Mouse (Mus musculus): ENCODE measurements around the gene Actg2. TPM values are rescaled to one million over a fixed set of nuclear protein-coding genes. Genes with fewer than 3 reads are reported as not detected.

Gene Actg2
- polyA plus RNA-seq, 1 experiment = 517 TPM

DNA sequence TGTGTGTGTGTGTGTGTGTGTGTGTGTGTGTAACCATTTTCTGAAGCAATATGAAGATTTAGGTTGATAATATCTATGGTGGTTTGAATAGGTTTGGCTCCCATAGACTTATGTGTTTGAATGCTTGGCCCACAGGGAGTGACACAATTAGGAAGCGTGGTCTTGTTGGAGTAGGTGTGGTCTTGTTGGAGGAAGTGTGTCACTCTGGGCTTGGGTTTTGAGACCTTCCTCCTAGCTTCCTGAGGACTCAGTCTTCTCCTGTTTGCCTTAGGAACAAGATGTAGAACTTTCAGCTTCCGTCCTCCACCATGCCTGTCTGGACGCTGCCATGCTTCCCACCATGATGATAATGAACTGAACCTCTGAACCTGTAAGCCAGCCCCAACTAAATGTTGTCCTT, 17.4 kb downstream of the Actg2 start:
- Histone ChIP-seq H3K4me3 (ENCODE audit: insufficient read depth, low read length) (no peak overlapping the region), H3K4me1 (ENCODE audit: control insufficient read depth, insufficient read depth, low read length) (no peaks in the 10 kb centered on the region), H3K27ac (ENCODE audit: insufficient read depth, low read length) (no peak overlapping the region)
- TF ChIP-seq CTCF (IDR thresholded peaks at IDR 0.05; ENCODE audit: borderline replicate concordance, insufficient read depth, low read length) (no peak), POLR2A (IDR thresholded peaks at IDR 0.05; ENCODE audit: low read depth, low read length) (no peak)

DNA sequence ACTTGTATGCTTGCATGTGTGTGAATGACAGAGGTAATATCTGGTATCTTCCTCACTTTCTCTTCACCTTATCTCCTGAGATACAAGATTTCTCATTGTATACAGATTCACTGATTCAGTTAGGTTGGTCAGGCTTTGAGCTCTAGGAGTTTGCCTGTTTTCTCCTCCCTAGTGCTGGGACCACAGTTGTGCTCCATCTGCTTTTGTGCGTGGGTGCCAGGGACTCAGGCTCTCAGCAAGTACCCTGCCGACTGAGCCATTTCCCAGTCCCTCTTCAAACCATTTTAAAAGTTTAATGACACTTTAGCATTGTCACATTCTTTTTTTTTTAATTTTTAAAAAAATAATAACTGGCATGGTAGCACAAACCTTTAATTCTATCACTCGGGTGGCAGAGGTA, 20.9 kb downstream of the Actg2 start:
- H3K27ac ChIP-seq (ENCODE audit: insufficient read depth, low read length) = no peak overlapping the region
- H3K4me3 ChIP-seq (ENCODE audit: insufficient read depth, low read length) = no peak overlapping the region
- no peak for TF ChIP-seq CTCF (IDR thresholded peaks at IDR 0.05; ENCODE audit: borderline replicate concordance, insufficient read depth, low read length)
- no peak for TF ChIP-seq POLR2A (IDR thresholded peaks at IDR 0.05; ENCODE audit: low read depth, low read length)
- H3K4me1 ChIP-seq (ENCODE audit: control insufficient read depth, insufficient read depth, low read length) = no peaks in the 10 kb centered on the region; the same call in 1 of the 2 replicates

DNA sequence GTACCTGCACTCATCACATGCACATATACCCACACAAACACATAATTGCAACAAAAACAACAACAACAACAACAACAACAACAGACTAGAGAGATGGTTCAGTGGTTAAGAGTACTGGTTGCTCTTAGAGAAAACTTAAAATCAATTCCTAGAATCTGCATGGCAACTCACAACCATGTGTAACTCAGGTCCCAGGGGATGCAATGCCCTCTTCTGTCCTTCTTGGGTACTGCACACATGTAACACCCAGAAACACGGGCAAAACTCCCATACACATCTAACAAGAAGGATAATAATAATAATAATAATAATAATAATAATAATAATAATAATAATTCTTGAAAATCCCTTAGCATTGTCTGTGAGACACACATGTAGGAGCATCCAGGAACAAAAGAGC, 23.6 kb downstream of the Actg2 start:
- no peak overlapping the region for H3K27ac ChIP-seq (ENCODE audit: insufficient read depth, low read length)
- H3K4me1 ChIP-seq (ENCODE audit: control insufficient read depth, insufficient read depth, low read length) = no peaks in the 10 kb centered on the region; the same call in 1 of the 2 replicates
- TF ChIP-seq CTCF (IDR thresholded peaks at IDR 0.05; ENCODE audit: borderline replicate concordance, insufficient read depth, low read length) (peak; percentile 40; the same call in 1 of the 2 replicates), POLR2A (IDR thresholded peaks at IDR 0.05; ENCODE audit: low read depth, low read length) (no peak)
- H3K4me3 ChIP-seq (ENCODE audit: insufficient read depth, low read length) = no peak overlapping the region

DNA sequence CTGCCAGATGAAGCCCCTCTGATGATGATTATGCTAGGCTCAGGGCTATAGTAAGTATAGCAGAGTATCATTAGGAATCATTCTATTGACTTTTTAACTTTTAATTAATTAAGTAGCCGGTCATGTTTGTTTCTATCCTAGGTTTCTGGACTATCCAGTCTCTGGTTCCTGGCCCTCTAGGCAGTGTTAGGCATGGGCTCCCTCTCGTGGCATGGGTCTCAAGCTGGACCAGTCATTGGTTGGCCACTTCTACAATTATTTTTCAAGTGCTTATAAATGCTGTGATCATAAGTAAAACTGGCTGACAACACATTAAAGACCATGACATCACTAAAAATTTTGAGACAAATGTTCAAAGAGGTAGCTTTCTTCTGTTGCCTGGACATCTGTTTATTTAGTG, 25.9 kb downstream of the Actg2 start:
- Histone ChIP-seq H3K27ac (ENCODE audit: insufficient read depth, low read length) (no peak overlapping the region), H3K4me1 (ENCODE audit: control insufficient read depth, insufficient read depth, low read length) (no peaks in the 10 kb centered on the region; the same call in 1 of the 2 replicates), H3K4me3 (ENCODE audit: insufficient read depth, low read length) (no peak overlapping the region)
- TF ChIP-seq POLR2A (IDR thresholded peaks at IDR 0.05; ENCODE audit: low read depth, low read length) (no peak), CTCF (IDR thresholded peaks at IDR 0.05; ENCODE audit: borderline replicate concordance, insufficient read depth, low read length) (peak; percentile 17; the same call in 1 of the 2 replicates)

DNA sequence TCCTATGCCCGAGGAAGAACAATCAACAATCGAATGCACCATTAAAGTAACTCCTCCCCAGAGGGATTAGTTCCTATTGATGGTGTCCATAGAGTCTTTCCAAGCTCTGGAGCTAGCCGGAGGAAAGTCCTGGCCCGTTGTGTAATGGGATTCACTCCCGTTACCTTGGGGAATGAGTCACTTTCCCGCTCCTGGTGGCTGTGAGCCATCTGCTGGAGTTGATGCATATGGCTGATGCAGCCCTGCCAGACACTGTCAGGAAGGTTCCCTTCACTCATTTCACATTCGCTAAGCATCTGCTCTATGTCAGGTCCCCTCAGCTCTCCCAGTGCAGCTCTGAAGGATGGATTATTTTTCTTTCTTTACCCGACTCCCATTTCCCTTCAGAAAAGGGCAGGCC, 26.6 kb downstream of the Actg2 start:
- Histone ChIP-seq H3K4me1 (ENCODE audit: control insufficient read depth, insufficient read depth, low read length) (no peaks in the 10 kb centered on the region; the same call in 1 of the 2 replicates), H3K4me3 (ENCODE audit: insufficient read depth, low read length) (no peak overlapping the region), H3K27ac (ENCODE audit: insufficient read depth, low read length) (no peak overlapping the region)
- TF ChIP-seq POLR2A (IDR thresholded peaks at IDR 0.05; ENCODE audit: low read depth, low read length) (no peak), CTCF (IDR thresholded peaks at IDR 0.05; ENCODE audit: borderline replicate concordance, insufficient read depth, low read length) (peak; percentile 17; the same call in 1 of the 2 replicates)

DNA sequence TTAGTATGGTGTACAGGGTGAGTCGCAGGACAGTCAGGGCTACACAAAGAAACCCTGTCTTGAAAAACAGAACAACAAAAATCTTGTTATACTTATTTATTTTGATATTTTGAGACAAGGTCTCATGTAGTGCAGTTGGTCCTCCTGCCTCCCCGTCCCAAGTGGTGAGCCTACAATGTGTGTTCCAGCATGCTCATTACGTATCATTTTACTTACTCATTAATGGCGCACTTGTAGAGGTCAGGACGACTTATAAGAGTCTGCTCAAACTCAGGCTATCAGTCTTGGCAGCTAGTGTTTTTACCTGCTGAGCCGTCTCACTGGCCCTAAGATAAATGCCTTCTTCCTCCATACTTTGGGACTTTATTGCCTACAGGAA, 28.9 kb downstream of the Actg2 start:
- Histone ChIP-seq H3K27ac (ENCODE audit: insufficient read depth, low read length) (peak overlapping the region; percentile 3; the same call in 1 of the 2 replicates), H3K4me3 (ENCODE audit: insufficient read depth, low read length) (peak overlapping the region; percentile 7; the same call in 1 of the 2 replicates), H3K4me1 (ENCODE audit: control insufficient read depth, insufficient read depth, low read length) (no peaks in the 10 kb centered on the region; the same call in 1 of the 2 replicates)
- no peak for TF ChIP-seq POLR2A (IDR thresholded peaks at IDR 0.05; ENCODE audit: low read depth, low read length)
- TF ChIP-seq CTCF (IDR thresholded peaks at IDR 0.05; ENCODE audit: borderline replicate concordance, insufficient read depth, low read length) = no peak

DNA sequence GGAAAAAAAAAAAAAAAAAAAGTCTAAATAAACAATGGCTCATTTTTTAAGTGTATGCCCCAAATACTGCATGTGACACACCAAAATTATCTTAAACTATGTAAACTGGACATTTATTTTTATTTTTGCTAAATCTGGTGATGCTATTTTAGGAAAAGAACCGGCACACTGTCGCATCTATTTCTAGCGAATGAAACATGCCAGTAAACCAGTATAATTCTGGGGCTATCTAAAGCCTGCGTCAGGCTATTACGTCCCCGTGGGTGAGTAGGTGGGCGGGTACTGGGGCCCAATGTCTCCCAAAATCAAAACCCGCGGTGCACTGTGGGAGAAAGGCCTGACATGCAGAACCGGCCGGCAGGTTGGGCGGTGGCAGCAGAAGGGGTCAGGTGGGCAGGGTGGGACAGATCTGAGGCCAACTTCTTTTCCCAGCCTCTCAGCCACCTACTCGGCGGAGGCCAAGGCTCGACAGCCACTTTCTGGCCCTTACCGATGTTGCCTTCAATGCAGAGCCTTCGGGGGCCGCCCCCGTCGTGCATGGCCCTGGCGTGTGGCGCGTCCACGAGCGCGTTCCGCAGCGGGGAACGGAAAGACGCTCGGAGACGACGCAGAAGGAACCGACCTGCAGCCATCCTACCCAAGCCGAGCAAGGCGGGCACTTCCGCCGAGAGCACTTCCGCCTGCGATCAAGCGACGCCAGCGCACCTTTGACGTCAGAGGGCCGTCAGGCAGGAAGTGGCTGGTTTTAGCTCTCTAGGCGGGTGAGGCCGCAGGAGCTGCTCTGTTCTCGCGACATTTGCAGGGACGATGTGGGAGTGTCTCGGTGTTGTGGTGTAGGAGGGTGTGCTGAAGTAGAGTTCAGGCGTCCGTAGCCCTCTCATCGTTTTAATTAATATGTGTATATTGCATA, 29.6 kb downstream of the Actg2 start, which contains the start of gene Dguok:
Gene Dguok (minus strand): TSS at position 712 of the 910 bp plus-strand sequence.
- TF ChIP-seq CTCF (IDR thresholded peaks at IDR 0.05; ENCODE audit: borderline replicate concordance, insufficient read depth, low read length) (no peak), POLR2A (IDR thresholded peaks at IDR 0.05; ENCODE audit: low read depth, low read length) (peak; percentile 85)
- H3K4me1 ChIP-seq (ENCODE audit: control insufficient read depth, insufficient read depth, low read length) = no peaks in the 10 kb centered on the region; the same call in 1 of the 2 replicates
- H3K4me3 ChIP-seq (ENCODE audit: insufficient read depth, low read length) = peak within 1 kb of the TSS; percentile 59
- H3K27ac ChIP-seq (ENCODE audit: insufficient read depth, low read length) = peak within 1 kb of the TSS; percentile 87

DNA sequence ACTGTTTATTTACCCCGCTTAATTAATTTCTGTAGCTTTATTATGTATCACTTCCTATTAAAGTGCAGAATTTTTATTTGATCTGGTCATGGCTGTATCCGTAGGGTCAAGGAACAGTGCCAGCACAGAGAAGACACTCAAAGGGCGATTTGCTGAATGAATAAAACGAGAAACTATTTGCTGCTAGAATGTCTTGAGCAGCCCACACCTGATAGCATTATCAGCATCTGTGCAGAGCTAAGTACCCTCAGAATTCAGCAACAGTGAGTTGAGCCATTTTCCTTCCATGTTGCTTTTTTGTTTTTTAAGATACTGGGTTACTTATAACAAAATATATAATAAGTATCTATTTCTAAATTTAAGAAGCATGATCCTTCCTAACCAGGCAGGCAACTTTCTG, 30.5 kb downstream of the Actg2 start:
- Histone ChIP-seq H3K27ac (ENCODE audit: insufficient read depth, low read length) (no peak overlapping the region), H3K4me1 (ENCODE audit: control insufficient read depth, insufficient read depth, low read length) (no peaks in the 10 kb centered on the region)
- TF ChIP-seq POLR2A (IDR thresholded peaks at IDR 0.05; ENCODE audit: low read depth, low read length) = no peak
- TF ChIP-seq CTCF (IDR thresholded peaks at IDR 0.05; ENCODE audit: borderline replicate concordance, insufficient read depth, low read length) = no peak

DNA sequence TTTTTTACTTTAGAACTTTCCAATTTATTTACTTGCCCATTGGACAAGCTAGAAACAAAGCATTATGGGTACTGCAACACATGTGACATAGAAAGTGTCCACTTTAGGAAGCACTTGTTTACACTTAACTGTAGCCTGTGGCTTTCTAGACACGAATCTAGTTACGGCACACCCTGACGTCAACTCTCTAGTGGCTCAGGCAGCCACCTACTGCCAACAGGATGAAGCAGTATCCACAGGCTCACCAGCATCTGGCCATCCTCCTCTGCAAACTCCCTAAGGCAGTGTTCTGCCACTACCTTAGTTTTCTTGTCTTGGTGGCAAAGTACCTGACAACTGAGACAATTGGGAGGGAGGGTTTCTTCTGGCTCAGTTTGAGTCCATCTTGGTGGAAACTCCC, 32.7 kb downstream of the Actg2 start:
- Histone ChIP-seq H3K4me3 (ENCODE audit: insufficient read depth, low read length) (no peak overlapping the region), H3K27ac (ENCODE audit: insufficient read depth, low read length) (no peak overlapping the region), H3K4me1 (ENCODE audit: control insufficient read depth, insufficient read depth, low read length) (no peaks in the 10 kb centered on the region)
- no peak for TF ChIP-seq POLR2A (IDR thresholded peaks at IDR 0.05; ENCODE audit: low read depth, low read length)
- TF ChIP-seq CTCF (IDR thresholded peaks at IDR 0.05; ENCODE audit: borderline replicate concordance, insufficient read depth, low read length) = no peak

More for the DNA sequence above, 30.5 kb downstream of the Actg2 start:
- peak overlapping the region; percentile 59 for H3K4me3 ChIP-seq (ENCODE audit: insufficient read depth, low read length)

DNA sequence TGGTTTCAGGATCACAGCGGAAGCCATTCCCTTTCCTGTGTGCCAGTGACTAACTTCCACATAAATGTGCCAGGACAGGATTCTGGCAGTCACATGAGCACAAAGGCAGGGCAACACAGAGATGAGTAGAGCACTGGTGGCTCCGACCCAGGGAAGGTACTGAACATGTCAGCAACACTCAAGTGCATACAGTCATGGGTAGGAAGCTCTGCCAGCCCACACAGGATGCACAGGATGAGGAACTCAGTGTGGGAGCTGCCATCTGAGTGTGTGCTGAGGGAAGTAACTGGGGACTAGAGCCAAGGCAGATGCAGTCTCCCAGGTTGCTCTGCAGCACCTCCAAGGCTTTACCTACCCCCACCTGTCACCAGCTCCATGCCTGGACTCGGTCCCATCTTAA, 33.4 kb downstream of the Actg2 start:
- Histone ChIP-seq H3K27ac (ENCODE audit: insufficient read depth, low read length) (no peak overlapping the region), H3K4me3 (ENCODE audit: insufficient read depth, low read length) (no peak overlapping the region), H3K4me1 (ENCODE audit: control insufficient read depth, insufficient read depth, low read length) (no peaks in the 10 kb centered on the region)
- TF ChIP-seq POLR2A (IDR thresholded peaks at IDR 0.05; ENCODE audit: low read depth, low read length) (no peak), CTCF (IDR thresholded peaks at IDR 0.05; ENCODE audit: borderline replicate concordance, insufficient read depth, low read length) (no peak)
